Mouse (Mus musculus): ENCODE measurements around the gene Muc3.

GRCm38 (mm10) chr5:137106434-137106833 is 42.7 kb downstream of the Muc3 start:
- TF ChIP-seq GATA1 (IDR thresholded peaks at IDR 0.05; ENCODE audit: borderline replicate concordance, low read length) = no peak
- no peak for TF ChIP-seq CTCF (IDR thresholded peaks at IDR 0.05; ENCODE audit: low read depth, low read length)
- no peak for TF ChIP-seq TAL1 (conservative IDR thresholded peaks at IDR 0.05; ENCODE audit: low read depth, low read length)
- TF ChIP-seq GATA2 (IDR thresholded peaks at IDR 0.05; ENCODE audit: borderline replicate concordance, low read depth, low read length) = no peak
- no peak for TF ChIP-seq POLR2AphosphoS5 (IDR thresholded peaks at IDR 0.05; ENCODE audit: insufficient replicate concordance, low read depth, low read length)

Data from G1E (cell line).